Mouse (Mus musculus) intestine, embryonic 16.5 days (tissue): ENCODE measurements around the gene Necap2. TPM values are rescaled to one million over a fixed set of nuclear protein-coding genes. Genes with fewer than 3 reads are reported as not detected.

Experiments used
- ATAC-seq: fragments of 200-750 bp; cut with Nextera tagmentation; 2 replicates; pipeline ENCODE4 v1.8.0; 2017; ENCODE audit warnings: moderate TSS enrichment, moderate library complexity
- H3K27ac ChIP-seq: fragments of 300-500 bp; sonication (generic); 2 replicates; pipeline ENCODE4 v1.5.1; 2014; ENCODE audit warnings: mild to moderate bottlenecking, low read length
- H3K27me3 ChIP-seq: fragments of 300-500 bp; sonication (generic); replicated peaks from 2 replicates; pipeline ENCODE4 v1.6.1; 2014; ENCODE audit warnings: low read length, control low read depth, mixed read lengths; ENCODE audit not compliant: control insufficient read depth, insufficient read depth
- H3K36me3 ChIP-seq: fragments of 300-500 bp; sonication (generic); 2 replicates; pipeline ENCODE4 v1.6.1; 2014; ENCODE audit warnings: low read length, control low read depth; ENCODE audit not compliant: control insufficient read depth, insufficient read depth
- H3K4me1 ChIP-seq: fragments of 300-500 bp; sonication (generic); 2 replicates; pipeline ENCODE4 v1.6.1; 2014; ENCODE audit warnings: low read length, control low read depth, mixed read lengths; ENCODE audit not compliant: control insufficient read depth, insufficient read depth
- H3K4me2 ChIP-seq: fragments of 300-500 bp; sonication (generic); 2 replicates; pipeline ENCODE4 v1.6.1; 2014; ENCODE audit warnings: low read depth, low read length, control low read depth
- H3K4me3 ChIP-seq: fragments of 300-500 bp; sonication (generic); 2 replicates; pipeline ENCODE4 v1.5.1; 2014; ENCODE audit warnings: mild to moderate bottlenecking, low read length
- H3K9ac ChIP-seq: fragments of 300-500 bp; sonication (generic); 2 replicates; pipeline ENCODE4 v1.6.1; 2014; ENCODE audit warnings: low read depth, low read length
- H3K9me3 ChIP-seq: fragments of 300-500 bp; sonication (generic); 2 replicates; pipeline ENCODE4 v1.6.1; 2016; ENCODE audit warnings: low read length, control low read depth; ENCODE audit not compliant: control insufficient read depth
- WGBS: fragments of 180-500 bp; shearing (Covaris S2); extraction: QIAGEN DNeasy Blood & Tissue Kit; methylation state at CpG from one replicate; pipeline ENCODE4 v1.1.7; 2014; 5-methylcytosine and 5-hydroxymethylcytosine counted together
- polyA plus RNA-seq: library from polyadenylated mRNA; unstranded; fragments of >200 nt; fragmentation: Nextera tagmentation; extraction: Ambion mirVana; gene quantifications from 2 replicates; pipeline ENCODE4 v1.2.1, GENCODE M21; 2015

Gene Necap2
- polyA plus RNA-seq, 1 experiment from 2014 or later: 79.6 TPM

DNA sequence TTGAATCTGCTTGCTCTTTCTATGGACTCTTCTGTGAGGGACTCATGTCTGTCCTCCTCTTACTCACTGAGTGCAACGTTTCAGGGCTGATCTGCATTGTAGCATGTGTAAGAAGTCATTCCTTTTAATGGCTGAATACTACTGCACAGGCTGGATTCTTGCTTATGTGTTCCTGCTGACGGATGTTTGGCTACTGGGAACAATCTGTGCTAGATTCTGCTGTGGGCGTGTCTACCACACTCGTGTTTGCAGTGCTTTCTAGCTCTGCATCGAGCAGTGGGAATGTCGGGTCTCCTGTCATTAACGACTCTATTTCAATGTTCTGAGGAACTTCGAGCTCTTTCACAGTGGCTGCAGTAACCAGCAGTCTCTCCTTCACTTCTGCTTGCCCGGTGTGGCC, 54.1 kb downstream of the Necap2 start:
- 51% methylated on average over 9 of the region's 9 CpGs for WGBS
- Histone ChIP-seq H3K27ac (no peak overlapping the region; the same call in 1 of the 2 replicates), H3K27me3 (no peaks in the 10 kb centered on the region), H3K4me2 (no peak overlapping the region), H3K36me3 (peaks cover 3% of the 10 kb centered on the region; the same call in 1 of the 2 replicates), H3K4me3 (no peak overlapping the region), H3K9me3 (no peaks in the 10 kb centered on the region), H3K4me1 (peaks cover 23% of the 10 kb centered on the region), H3K9ac (no peak overlapping the region)
- ATAC-seq: no peak

DNA sequence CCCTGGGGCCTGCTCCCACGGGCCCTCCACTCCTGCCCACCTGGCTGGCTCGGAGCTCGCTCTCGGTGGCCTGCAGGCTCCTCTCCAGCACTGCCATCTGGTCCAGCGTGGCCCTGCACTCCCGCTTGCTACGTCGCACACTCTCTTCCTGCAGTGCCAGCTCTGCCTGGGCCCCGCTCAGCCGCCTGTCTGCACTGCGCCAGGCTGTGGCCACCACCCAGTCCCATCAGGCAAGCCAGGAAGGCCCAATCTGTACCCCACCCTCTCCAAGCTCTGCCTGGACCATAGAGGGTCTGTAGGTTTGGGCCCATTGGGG, 56.6 kb downstream of the Necap2 start:
- peaks cover 23% of the 10 kb centered on the region for H3K4me1 ChIP-seq
- H3K36me3 ChIP-seq: no peaks in the 10 kb centered on the region; the same call in 1 of the 2 replicates
- no peaks in the 10 kb centered on the region for H3K27me3 ChIP-seq
- H3K9me3 ChIP-seq: no peaks in the 10 kb centered on the region
- no peak overlapping the region for H3K4me3 ChIP-seq
- ATAC-seq: peak; percentile 22
- H3K4me2 ChIP-seq: no peak overlapping the region
- peak overlapping the region; percentile 95 for H3K27ac ChIP-seq
- peak overlapping the region; percentile 48 for H3K9ac ChIP-seq
- WGBS: 62% methylated on average over 11 of the region's 11 CpGs

DNA sequence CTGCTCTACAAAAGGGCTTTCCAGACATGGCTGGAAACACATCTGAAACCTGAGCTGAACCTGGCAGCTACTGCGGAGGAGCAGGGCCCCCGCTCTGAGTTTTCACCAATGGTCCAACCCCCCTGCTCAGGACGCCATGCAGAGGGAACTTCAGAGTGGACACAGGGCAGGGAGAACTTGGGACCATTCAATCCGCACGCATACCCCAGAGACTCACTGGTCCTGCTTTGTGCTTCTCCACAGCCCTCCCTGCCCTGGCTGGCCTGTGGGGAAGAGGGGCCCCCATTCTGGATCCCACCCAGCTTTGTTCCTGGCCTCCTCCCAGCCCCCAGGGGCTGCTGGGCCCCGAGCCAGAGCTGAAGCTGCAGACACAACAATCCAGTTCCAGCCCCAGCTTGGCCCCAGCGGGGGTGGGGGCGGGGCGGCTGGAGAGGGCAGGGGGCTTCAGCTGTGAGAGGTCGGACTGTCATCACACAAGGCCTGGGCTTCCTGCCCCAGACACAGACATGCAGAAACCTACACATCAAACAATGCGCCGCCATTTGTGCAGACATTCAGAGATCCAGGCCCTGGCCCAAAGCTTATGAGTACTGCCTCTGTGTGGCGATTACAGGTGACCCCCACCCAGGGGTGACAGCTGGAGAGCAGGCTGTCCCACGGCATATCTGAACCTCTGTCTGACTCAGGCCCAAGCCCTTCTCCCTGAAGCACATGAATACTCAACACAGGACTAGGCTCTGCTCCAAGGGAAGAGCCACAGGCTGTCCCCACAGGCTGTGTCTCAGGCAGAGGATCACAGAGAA, 57.1 kb downstream of the Necap2 start:
- Histone ChIP-seq H3K9ac (peak overlapping the region; percentile 48), H3K9me3 (no peaks in the 10 kb centered on the region), H3K27me3 (no peaks in the 10 kb centered on the region), H3K4me3 (no peak overlapping the region), H3K36me3 (no peaks in the 10 kb centered on the region; the same call in 1 of the 2 replicates), H3K4me1 (peaks cover 23% of the 10 kb centered on the region), H3K4me2 (peak overlapping the region; percentile 2; the same call in 1 of the 2 replicates), H3K27ac (peak overlapping the region; percentile 95)
- 26% methylated on average over 14 of the region's 14 CpGs for WGBS
- ATAC-seq: peak; percentile 79

DNA sequence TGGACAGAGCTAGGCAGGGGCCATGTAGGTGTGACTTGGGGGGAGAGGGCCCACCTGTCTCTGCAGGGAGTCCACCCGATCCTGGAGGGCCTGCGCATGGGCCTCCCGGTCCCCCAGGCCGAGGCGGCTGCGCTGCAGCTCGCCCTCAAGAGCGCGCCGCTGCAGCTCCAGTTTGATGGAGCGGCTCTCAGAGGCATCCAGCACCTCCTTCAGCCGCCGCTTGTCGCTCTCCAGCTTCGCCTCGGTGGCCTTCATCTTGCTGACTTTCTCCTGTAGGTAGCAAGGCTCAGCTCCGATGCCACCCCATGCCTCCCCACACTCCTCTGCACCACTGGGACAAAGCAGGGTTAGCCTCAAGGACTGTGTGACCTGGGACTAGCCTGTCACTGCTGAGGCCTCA, 57.9 kb downstream of the Necap2 start:
- Histone ChIP-seq H3K27me3 (no peaks in the 10 kb centered on the region), H3K4me2 (no peak overlapping the region), H3K27ac (peak overlapping the region; percentile 95), H3K36me3 (no peaks in the 10 kb centered on the region; the same call in 1 of the 2 replicates), H3K4me3 (no peak overlapping the region), H3K4me1 (peaks cover 23% of the 10 kb centered on the region), H3K9me3 (no peaks in the 10 kb centered on the region), H3K9ac (peak overlapping the region; percentile 48)
- 82% methylated on average over 17 of the region's 17 CpGs for WGBS
- no peak for ATAC-seq

DNA sequence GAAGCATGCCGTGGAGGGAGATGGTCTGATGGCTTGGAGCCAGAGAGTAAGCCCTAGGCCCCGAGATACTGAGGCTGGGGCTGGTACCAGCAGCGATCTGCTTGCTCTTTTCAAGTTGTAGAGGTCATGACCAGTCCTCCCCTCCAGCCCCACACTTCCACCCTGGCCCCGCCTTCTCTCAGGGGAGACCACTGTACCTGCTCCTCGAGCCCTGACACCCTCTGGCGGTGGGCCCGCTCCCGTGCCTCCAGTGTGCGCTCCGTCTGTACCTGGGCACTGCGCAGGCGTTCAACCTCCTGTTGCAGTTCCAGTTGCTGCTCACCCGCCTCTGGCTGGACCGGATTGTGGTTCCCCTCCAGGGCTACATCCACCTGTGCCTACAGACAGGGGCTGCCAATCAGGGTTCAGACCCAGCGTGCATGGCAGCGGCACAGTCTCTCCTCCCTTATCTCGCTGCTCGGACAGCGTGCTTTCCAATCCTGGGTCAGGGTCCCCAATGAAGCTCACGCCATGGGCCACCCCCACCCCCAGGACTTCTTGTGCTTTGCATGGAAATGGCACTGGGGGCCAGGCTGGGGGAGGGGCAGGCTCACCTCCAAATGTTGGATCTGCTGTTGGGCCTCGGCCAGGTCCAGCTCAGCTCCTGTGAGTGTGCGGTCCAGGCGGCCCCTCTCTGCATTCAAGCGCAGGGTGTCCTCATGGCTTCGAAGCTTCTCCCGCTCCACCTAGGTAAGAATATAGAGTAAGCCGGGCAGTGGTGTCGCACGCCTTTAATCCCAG, 60.3 kb downstream of the Necap2 start:
- Histone ChIP-seq H3K9me3 (no peaks in the 10 kb centered on the region), H3K36me3 (peaks cover 4% of the 10 kb centered on the region; the same call in 1 of the 2 replicates), H3K4me1 (peaks cover 23% of the 10 kb centered on the region), H3K4me2 (no peak overlapping the region), H3K27me3 (no peaks in the 10 kb centered on the region), H3K4me3 (no peak overlapping the region), H3K27ac (no peak overlapping the region), H3K9ac (0 out of 2 replicates have a peak overlapping the region, but pooled peaks have one; percentile 14)
- no peak for ATAC-seq
- 85% methylated on average over 29 of the region's 29 CpGs for WGBS

Other genes starting within 250 kb of the Necap2 start
- gene Padi1, start 232.6 kb downstream of the Necap2 start, polyA plus RNA-seq: 0.28 and 0.43 TPM in 2 replicates
- gene Padi2, start 172.0 kb downstream of the Necap2 start, polyA plus RNA-seq: 3.0 and 3.5 TPM in 2 replicates
- gene Sdhb, start 117.2 kb downstream of the Necap2 start, polyA plus RNA-seq: 671 and 689 TPM in 2 replicates
- gene Atp13a2, start 91.5 kb downstream of the Necap2 start, polyA plus RNA-seq: 29.3 and 31.5 TPM in 2 replicates
- 312 and 334 TPM in 2 replicates for gene Mfap2, start 67.9 kb downstream of the Necap2 start, polyA plus RNA-seq
- gene Crocc, start 17.8 kb downstream of the Necap2 start, polyA plus RNA-seq: 2.2 and 3.5 TPM in 2 replicates
- 0.22 TPM in 1 of 2 replicates, not detected in the other for gene Spata21, start 10.0 kb upstream of the Necap2 start, polyA plus RNA-seq
- gene Szrd1, start 61.4 kb upstream of the Necap2 start, polyA plus RNA-seq: 44.4 and 46.4 TPM in 2 replicates
- 17.9 and 18.5 TPM in 2 replicates for gene Fbxo42, start 69.6 kb upstream of the Necap2 start, polyA plus RNA-seq
- gene Rsg1, start 135.6 kb upstream of the Necap2 start, polyA plus RNA-seq: 4.2 and 5.1 TPM in 2 replicates
- 15.0 and 15.1 TPM in 2 replicates for gene Arhgef19, start 161.1 kb upstream of the Necap2 start, polyA plus RNA-seq
- gene Epha2, start 222.9 kb upstream of the Necap2 start, polyA plus RNA-seq: 7.6 and 8.5 TPM in 2 replicates